Mouse (Mus musculus): Measurements from ENCODE around the gene Sdk1.

GRCm38 (mm10) chr5:141239401-141239800, 1.9 kb upstream of the Sdk1 start:
- no peak for TF ChIP-seq POLR2A (IDR thresholded peaks at IDR 0.05; ENCODE audit: insufficient read depth, low read length)
- TF ChIP-seq CTCF (IDR thresholded peaks at IDR 0.05; ENCODE audit: low read depth, low read length), result no peak
